Mouse (Mus musculus): ENCODE measurements at regions not wholly inside any gene's neighbourhood (a gene's known extent, or its start where the extent isn't known, plus 50 kb on each side); places are given as distances from the start of the nearest gene placed in this dataset.

GRCm38 (mm10) chr15:86721131-86721530, 506.9 kb downstream of the Tbc1d22a start:
- intact Hi-C loops (cut with DNase I), result no loop called here

DNA sequence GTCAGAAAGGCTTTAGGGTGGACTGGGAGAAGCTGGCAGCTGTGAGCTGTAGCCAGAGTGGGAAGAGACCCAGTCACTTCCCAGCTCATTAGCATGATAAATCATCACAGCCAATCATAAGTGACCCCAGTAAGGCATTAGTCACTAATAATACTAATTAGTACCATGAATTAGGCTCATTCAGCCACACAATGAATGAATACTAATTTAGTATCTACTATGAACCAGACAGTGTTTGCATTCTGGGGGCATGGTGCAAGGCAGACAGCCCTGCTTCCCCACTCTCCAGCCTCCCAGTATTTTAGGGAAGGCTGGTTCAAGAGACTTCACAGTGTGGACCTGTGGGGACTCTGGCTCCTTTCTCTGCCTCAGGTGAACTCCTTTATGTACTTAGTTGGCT, 523.7 kb downstream of the Tbc1d22a start:
- intact Hi-C loops (cut with DNase I), result no loop called here

DNA sequence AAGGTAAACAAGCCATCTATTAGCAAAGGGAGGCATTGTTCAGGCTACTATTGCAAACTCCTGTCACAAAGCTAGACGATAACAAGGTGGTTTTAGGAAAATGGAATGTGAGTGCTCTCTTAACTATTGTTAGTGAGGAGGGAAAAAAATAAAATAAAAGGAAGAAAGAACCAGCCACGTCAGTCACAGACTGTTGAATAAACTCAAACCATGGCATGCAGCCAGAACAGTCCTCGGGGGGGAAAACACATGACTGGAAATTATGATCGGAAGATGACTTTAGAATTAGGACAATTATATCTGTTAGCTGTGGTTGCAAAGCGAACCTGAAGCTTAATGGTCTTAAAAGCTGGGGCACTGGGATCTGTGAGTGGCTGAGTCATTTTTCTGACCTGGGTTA, 524.1 kb downstream of the Tbc1d22a start:
- intact Hi-C loops (cut with DNase I), result no loop called here

DNA sequence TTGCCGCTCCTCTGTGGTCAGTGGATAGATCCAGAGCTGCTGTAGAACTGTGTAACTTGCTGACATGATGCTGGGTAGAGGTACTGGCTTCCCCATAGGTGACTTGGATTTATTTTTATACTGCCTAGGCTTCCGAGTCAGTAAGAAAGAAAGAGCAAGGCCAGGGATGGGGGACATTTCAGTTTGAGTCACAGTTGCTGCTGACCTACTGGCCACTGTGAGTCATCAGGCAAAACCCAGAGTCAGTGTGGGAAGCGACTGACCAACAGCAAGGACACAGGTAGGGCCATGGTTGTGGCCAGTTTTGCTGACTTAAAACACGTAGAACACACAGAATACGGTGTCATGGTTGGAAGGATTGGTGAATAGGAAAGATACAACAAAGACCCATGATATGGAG, 524.5 kb downstream of the Tbc1d22a start:
- intact Hi-C loops (cut with DNase I), result no loop called here

GRCm38 (mm10) chr15:86751436-86752136, 537.3 kb downstream of the Tbc1d22a start:
- intact Hi-C loops (cut with DNase I), result no loop called here

GRCm38 (mm10) chr15:86763581-86764375, 549.5 kb downstream of the Tbc1d22a start:
- intact Hi-C loops (cut with DNase I), result no loop called here

GRCm38 (mm10) chr15:86767623-86768022, 553.4 kb downstream of the Tbc1d22a start:
- intact Hi-C loops (cut with DNase I), result no loop called here

- intact Hi-C loops (cut with DNase I), result no loop called here
Measured at GRCm38 (mm10) chr15:86773041-86773440, 558.8 kb downstream of the Tbc1d22a start.

DNA sequence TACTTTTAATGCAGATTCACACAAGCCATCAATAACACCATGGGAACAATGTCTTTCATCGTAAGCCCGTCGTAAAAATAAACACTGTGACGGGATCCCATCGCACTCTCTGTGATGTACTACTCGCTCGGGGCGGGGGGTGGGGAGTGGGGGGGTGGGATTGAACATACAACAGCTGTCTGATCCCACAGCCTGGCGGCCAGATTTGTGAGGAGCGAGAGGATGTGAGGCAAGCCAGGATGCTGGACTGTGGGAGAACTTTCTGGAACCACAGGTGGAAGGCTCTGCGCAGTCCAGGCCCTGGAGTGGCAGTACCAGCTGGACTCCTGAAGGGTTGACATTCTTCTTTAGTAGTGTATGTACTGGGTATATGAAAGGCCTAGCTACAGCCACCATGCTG, 563.7 kb downstream of the Tbc1d22a start:
- intact Hi-C loops (cut with DNase I), result no loop called here

- intact Hi-C loops (cut with DNase I), result no loop called here
Measured at GRCm38 (mm10) chr15:86781160-86781559, 566.9 kb downstream of the Tbc1d22a start.

DNA sequence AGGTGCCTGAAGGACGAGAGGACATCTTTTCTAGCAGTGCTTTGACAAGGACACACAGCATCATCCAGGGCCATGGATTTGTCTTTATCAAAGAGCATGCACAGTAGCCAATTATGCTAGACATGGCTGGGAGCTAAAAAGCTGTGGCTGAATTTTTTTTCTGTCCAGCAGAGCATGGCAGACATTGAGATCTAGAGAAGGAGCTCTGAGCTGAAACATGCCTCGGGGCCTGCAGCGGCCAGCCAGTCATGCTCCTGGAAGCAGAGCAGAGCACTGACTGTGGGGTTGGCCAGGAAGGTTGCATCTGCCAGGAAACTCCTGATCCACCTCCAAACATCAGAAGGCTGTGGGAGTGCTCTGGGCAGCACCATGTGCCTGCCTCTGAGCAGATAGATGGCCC, 580.5 kb downstream of the Tbc1d22a start:
- intact Hi-C loops (cut with DNase I), result no loop called here

GRCm38 (mm10) chr15:86798474-86799178, 584.4 kb downstream of the Tbc1d22a start:
- intact Hi-C loops (cut with DNase I), result no loop called here

GRCm38 (mm10) chr15:86807296-86808080, 593.2 kb downstream of the Tbc1d22a start:
- intact Hi-C loops (cut with DNase I), result no loop called here

DNA sequence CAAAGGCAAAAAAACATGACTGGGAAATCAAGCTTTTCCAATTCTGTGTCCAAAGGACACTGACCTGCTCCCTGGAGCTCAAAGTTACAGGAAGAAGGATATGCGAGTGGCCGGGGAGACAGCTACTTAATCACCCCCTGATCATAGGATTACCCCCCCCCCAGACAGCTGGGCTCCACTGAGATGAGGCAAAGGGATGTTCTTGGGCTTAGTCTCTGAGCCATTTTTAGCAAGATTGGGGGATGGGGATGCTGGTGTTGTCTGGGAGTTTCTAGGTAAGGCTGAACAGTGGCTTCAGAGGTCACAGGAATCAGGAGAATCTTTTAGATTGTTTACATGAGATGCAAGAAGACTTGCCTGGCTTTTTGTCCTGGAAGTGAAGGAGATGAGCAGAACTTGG, 597.6 kb downstream of the Tbc1d22a start:
- intact Hi-C loops (cut with DNase I), result no loop called here

GRCm38 (mm10) chr15:86814808-86815421, 600.7 kb downstream of the Tbc1d22a start:
- intact Hi-C loops (cut with DNase I), result no loop called here

DNA sequence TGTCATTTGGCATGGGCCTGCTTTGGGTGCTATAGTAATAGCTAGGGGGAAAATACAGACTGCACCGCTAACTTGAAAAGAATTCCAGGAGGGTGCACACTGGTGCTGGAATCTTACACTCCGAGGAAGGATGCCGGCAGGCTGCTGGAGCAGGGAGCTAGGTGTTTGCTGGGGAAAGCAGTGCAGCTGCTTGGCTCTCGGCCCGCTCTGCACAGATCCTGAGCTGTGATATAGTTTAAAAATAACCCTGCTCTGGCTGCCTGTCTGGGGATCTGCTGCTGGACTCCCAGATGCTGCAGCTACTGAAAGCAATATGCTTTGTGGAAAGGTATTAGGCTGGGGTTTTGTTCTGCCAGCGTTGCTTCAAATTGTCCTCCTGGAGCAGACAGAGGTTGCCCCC, 621.7 kb downstream of the Tbc1d22a start:
- intact Hi-C loops (cut with DNase I), result no loop called here

- intact Hi-C loops (cut with DNase I), result no loop called here
Measured at GRCm38 (mm10) chr15:86852161-86852870, 638.1 kb downstream of the Tbc1d22a start.

DNA sequence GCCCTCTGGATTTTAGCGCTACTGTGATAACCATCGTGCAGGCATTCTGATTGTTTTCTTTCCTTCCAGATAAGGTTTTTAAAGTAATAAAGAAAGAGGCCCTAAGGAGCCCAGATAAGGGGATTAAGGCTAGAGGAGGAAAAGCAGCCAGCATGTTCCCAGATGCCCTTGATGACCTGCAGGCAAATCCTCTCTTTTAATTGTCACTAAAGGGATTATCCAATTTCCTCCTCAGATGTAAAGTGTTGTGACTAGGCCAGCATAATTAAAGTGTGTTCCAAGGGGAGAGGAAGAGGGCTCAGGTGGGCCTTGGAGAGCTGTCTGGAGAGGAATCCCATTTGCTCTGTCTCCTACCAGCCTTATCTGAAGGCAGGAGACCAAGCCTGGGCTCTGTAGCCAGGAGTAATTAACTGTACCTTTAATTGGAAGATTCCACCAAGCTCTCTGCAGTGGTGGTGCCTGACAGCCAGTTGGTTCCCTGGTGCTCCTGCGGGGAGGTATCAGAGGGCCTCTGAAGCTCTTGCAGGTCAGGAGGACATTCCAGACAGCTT, 644.2 kb downstream of the Tbc1d22a start:
- intact Hi-C loops (cut with DNase I), result no loop called here

- intact Hi-C loops (cut with DNase I), result no loop called here
Measured at GRCm38 (mm10) chr15:86875721-86876309, 661.6 kb downstream of the Tbc1d22a start.

GRCm38 (mm10) chr15:86896974-86897373, 647.1 kb upstream of the Fam19a5 start:
- intact Hi-C loops (cut with DNase I), result no loop called here
